Mouse (Mus musculus): ENCODE measurements around the gene Pex1. TPM values are rescaled to one million over a fixed set of nuclear protein-coding genes. Genes with fewer than 3 reads are reported as not detected.

The Pex1 gene
- polyA plus RNA-seq (2014; fragmentation: Nextera tagmentation; extraction: Ambion mirVana): 13.3 and 13.6 TPM in 2 replicates

GRCm38 (mm10) chr5:3595693-3596398 lies at the start of gene Pex1:
TSS of gene Pex1 (plus strand) at chr5:3596066.
- peak within 1 kb of the TSS; percentile 77 for H3K9ac ChIP-seq (ENCODE audit: low read length)
- no peaks in the 10 kb centered on the region for H3K36me3 ChIP-seq (ENCODE audit: control insufficient read depth, insufficient read depth, low read length)
- no peak within 1 kb of the TSS for H3K27ac ChIP-seq (ENCODE audit: low read depth, low read length)
- peak within 1 kb of the TSS; percentile 83 for H3K4me3 ChIP-seq (ENCODE audit: low read depth, low read length)
- H3K27me3 ChIP-seq (ENCODE audit: control insufficient read depth, insufficient read depth, low read length): no peaks in the 10 kb centered on the region
- DNase-seq (ENCODE audit: low spot score, missing footprints) (peak; percentile 98), ATAC-seq (ENCODE audit: low FRiP score) (peak; percentile 98)
- peak within 1 kb of the TSS; percentile 74 for H3K4me2 ChIP-seq
- under 1% methylated on average over 50 of the region's 50 CpGs for WGBS
- H3K9me3 ChIP-seq (ENCODE audit: control insufficient read depth, low read length): no peaks in the 10 kb centered on the region
- H3K4me1 ChIP-seq (ENCODE audit: control insufficient read depth, insufficient read depth, low read length): peaks cover 11% of the 10 kb centered on the region

- peaks cover 7% of the 10 kb centered on the region for H3K4me1 ChIP-seq (ENCODE audit: control insufficient read depth, insufficient read depth, low read length)
- H3K4me3 ChIP-seq (ENCODE audit: low read depth, low read length): no peak overlapping the region
- no peaks in the 10 kb centered on the region for H3K27me3 ChIP-seq (ENCODE audit: control insufficient read depth, insufficient read depth, low read length)
- no peaks in the 10 kb centered on the region for H3K9me3 ChIP-seq (ENCODE audit: control insufficient read depth, low read length)
- no peak for DNase-seq (ENCODE audit: low spot score, missing footprints)
- H3K27ac ChIP-seq (ENCODE audit: low read depth, low read length): no peak overlapping the region
- no peaks in the 10 kb centered on the region for H3K36me3 ChIP-seq (ENCODE audit: control insufficient read depth, insufficient read depth, low read length)
- 88% methylated on average over 1 of the region's 1 CpGs for WGBS
- ATAC-seq (ENCODE audit: low FRiP score): no peak
- no peak overlapping the region for H3K9ac ChIP-seq (ENCODE audit: low read length)
- no peak overlapping the region for H3K4me2 ChIP-seq
Measured at GRCm38 (mm10) chr5:3546226-3546625, 49.6 kb upstream of the Pex1 start.

GRCm38 (mm10) chr5:3551481-3551880 lies 44.4 kb upstream of the Pex1 start:
- H3K4me3 ChIP-seq (ENCODE audit: low read depth, low read length): no peak overlapping the region
- 95% methylated on average over 1 of the region's 1 CpGs for WGBS
- no peak overlapping the region for H3K27ac ChIP-seq (ENCODE audit: low read depth, low read length)
- ATAC-seq (ENCODE audit: low FRiP score): no peak
- no peaks in the 10 kb centered on the region for H3K4me1 ChIP-seq (ENCODE audit: control insufficient read depth, insufficient read depth, low read length)
- DNase-seq (ENCODE audit: low spot score, missing footprints): no peak
- no peak overlapping the region for H3K9ac ChIP-seq (ENCODE audit: low read length)
- no peak overlapping the region for H3K4me2 ChIP-seq
- no peaks in the 10 kb centered on the region for H3K27me3 ChIP-seq (ENCODE audit: control insufficient read depth, insufficient read depth, low read length)
- H3K36me3 ChIP-seq (ENCODE audit: control insufficient read depth, insufficient read depth, low read length): no peaks in the 10 kb centered on the region; the same call in 1 of the 2 replicates
- no peaks in the 10 kb centered on the region for H3K9me3 ChIP-seq (ENCODE audit: control insufficient read depth, low read length)

DNA sequence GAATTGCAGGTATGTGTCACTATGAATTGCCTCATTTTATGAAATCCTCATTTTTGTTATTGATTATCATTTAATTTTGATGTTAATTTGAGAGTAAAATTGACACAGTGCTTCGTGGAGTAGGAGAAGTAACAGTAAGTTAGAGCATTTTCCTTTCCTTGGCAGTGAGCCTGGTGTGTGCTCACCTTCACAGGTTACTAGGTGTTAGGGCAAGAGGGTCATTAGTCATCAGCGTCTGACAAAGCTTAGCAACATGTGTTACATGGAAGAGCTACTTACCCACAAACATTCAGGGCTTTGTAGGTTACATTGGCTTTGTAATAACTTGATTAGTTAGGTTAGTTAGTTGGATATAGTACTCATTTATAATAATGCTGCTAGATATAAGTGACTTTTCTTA lies 41.7 kb upstream of the Pex1 start:
- no peak for DNase-seq (ENCODE audit: low spot score, missing footprints)
- no peak overlapping the region for H3K4me3 ChIP-seq (ENCODE audit: low read depth, low read length)
- H3K36me3 ChIP-seq (ENCODE audit: control insufficient read depth, insufficient read depth, low read length): peaks cover 3% of the 10 kb centered on the region; the same call in 1 of the 2 replicates
- H3K9ac ChIP-seq (ENCODE audit: low read length): no peak overlapping the region
- no peaks in the 10 kb centered on the region for H3K9me3 ChIP-seq (ENCODE audit: control insufficient read depth, low read length)
- no peak overlapping the region for H3K4me2 ChIP-seq
- 90% methylated on average over 2 of the region's 2 CpGs for WGBS
- no peaks in the 10 kb centered on the region for H3K4me1 ChIP-seq (ENCODE audit: control insufficient read depth, insufficient read depth, low read length)
- H3K27me3 ChIP-seq (ENCODE audit: control insufficient read depth, insufficient read depth, low read length): no peaks in the 10 kb centered on the region
- no peak overlapping the region for H3K27ac ChIP-seq (ENCODE audit: low read depth, low read length)
- no peak for ATAC-seq (ENCODE audit: low FRiP score)

DNA sequence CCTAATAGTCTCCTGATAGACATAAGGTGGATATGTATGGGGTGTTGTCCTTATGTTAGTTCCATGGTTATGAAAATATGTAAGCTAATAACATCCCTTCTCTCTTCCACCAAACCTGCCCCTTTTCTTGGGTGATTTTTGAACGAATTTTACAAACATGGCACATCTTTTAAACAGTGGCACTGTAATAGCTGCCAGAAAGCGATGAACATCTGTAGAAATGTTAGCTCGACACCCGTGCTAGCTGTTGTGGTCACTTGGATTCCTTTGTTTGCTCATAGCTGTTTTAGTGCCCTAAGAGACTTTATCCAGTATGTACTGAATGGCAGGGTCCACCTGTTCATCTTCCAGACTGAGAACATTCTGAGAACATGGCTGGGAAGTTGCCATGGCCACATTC lies 24.6 kb upstream of the Pex1 start, which contains the start of gene 1700109H08Rik:
Gene 1700109H08Rik, plus strand, starts transcription at position 301 of the 400 bp plus-strand sequence.
- Histone ChIP-seq H3K27ac (ENCODE audit: low read depth, low read length) (no peak within 1 kb of the TSS), H3K4me2 (no peak within 1 kb of the TSS), H3K4me1 (ENCODE audit: control insufficient read depth, insufficient read depth, low read length) (no peaks in the 10 kb centered on the region), H3K9me3 (ENCODE audit: control insufficient read depth, low read length) (no peaks in the 10 kb centered on the region), H3K36me3 (ENCODE audit: control insufficient read depth, insufficient read depth, low read length) (peaks cover 47% of the 10 kb centered on the region), H3K27me3 (ENCODE audit: control insufficient read depth, insufficient read depth, low read length) (no peaks in the 10 kb centered on the region), H3K4me3 (ENCODE audit: low read depth, low read length) (no peak within 1 kb of the TSS), H3K9ac (ENCODE audit: low read length) (no peak within 1 kb of the TSS)
- DNase-seq (ENCODE audit: low spot score, missing footprints): no peak
- ATAC-seq (ENCODE audit: low FRiP score): no peak
- 93% methylated on average over 4 of the region's 4 CpGs for WGBS

DNA sequence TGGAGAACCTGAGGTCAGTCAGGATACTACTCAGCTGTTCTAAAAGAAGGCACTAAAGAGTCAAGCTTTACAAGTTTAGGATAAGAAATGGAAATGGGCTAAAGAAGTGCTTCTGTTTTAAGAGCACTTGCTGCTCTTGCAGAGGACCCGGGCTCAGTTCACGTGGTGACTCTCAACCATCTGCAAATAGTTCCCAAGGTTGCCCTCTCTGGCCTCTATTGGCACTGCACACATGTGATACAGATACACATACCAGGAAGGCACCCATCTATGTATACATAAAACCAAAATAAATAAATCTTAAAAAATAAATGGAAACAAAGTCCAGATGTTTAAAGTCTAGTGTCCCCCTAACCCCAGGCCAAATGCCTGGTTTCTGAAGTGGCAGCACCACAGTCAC lies 21.0 kb upstream of the Pex1 start:
- Histone ChIP-seq H3K4me1 (ENCODE audit: control insufficient read depth, insufficient read depth, low read length) (no peaks in the 10 kb centered on the region), H3K36me3 (ENCODE audit: control insufficient read depth, insufficient read depth, low read length) (peaks cover 48% of the 10 kb centered on the region), H3K4me3 (ENCODE audit: low read depth, low read length) (no peak overlapping the region), H3K9me3 (ENCODE audit: control insufficient read depth, low read length) (no peaks in the 10 kb centered on the region), H3K9ac (ENCODE audit: low read length) (no peak overlapping the region), H3K4me2 (no peak overlapping the region), H3K27ac (ENCODE audit: low read depth, low read length) (no peak overlapping the region), H3K27me3 (ENCODE audit: control insufficient read depth, insufficient read depth, low read length) (no peaks in the 10 kb centered on the region)
- no peak for DNase-seq (ENCODE audit: low spot score, missing footprints)
- 95% methylated on average over 2 of the region's 2 CpGs for WGBS
- no peak for ATAC-seq (ENCODE audit: low FRiP score)

DNA sequence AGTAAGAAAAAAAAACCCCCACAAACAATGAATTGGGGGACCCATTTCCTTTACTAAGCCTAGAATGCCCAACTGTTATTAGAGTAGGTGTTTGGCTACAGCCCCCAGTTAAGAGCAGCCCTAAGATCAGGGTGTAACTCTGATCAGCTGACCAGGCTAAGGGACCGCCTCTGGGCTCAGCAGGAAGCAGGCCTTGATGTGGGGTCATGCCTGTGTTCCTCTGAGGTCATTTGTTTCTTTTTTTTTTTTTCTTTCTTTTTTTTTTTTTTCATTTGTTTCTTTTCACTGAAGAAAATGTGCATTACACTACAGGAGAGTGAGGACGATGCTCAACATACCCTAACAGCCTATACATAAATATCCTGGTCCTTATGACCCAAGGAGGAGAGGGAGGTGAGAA lies 17.9 kb upstream of the Pex1 start:
- H3K27me3 ChIP-seq (ENCODE audit: control insufficient read depth, insufficient read depth, low read length): no peaks in the 10 kb centered on the region
- no peaks in the 10 kb centered on the region for H3K4me1 ChIP-seq (ENCODE audit: control insufficient read depth, insufficient read depth, low read length)
- H3K27ac ChIP-seq (ENCODE audit: low read depth, low read length): no peak overlapping the region
- DNase-seq (ENCODE audit: low spot score, missing footprints) (no peak), ATAC-seq (ENCODE audit: low FRiP score) (no peak)
- H3K9me3 ChIP-seq (ENCODE audit: control insufficient read depth, low read length): no peaks in the 10 kb centered on the region
- H3K9ac ChIP-seq (ENCODE audit: low read length): no peak overlapping the region
- no peak overlapping the region for H3K4me2 ChIP-seq
- peaks cover 30% of the 10 kb centered on the region for H3K36me3 ChIP-seq (ENCODE audit: control insufficient read depth, insufficient read depth, low read length)
- H3K4me3 ChIP-seq (ENCODE audit: low read depth, low read length): no peak overlapping the region
- 95% methylated on average over 2 of the region's 2 CpGs for WGBS

GRCm38 (mm10) chr5:3579066-3579465 lies 16.8 kb upstream of the Pex1 start:
- no peak for ATAC-seq (ENCODE audit: low FRiP score)
- Histone ChIP-seq H3K9me3 (ENCODE audit: control insufficient read depth, low read length) (no peaks in the 10 kb centered on the region), H3K27me3 (ENCODE audit: control insufficient read depth, insufficient read depth, low read length) (no peaks in the 10 kb centered on the region), H3K4me1 (ENCODE audit: control insufficient read depth, insufficient read depth, low read length) (no peaks in the 10 kb centered on the region), H3K27ac (ENCODE audit: low read depth, low read length) (no peak overlapping the region), H3K4me3 (ENCODE audit: low read depth, low read length) (no peak overlapping the region), H3K4me2 (no peak overlapping the region), H3K36me3 (ENCODE audit: control insufficient read depth, insufficient read depth, low read length) (peaks cover 26% of the 10 kb centered on the region), H3K9ac (ENCODE audit: low read length) (no peak overlapping the region)
- WGBS: 96% methylated on average over 7 of the region's 7 CpGs
- no peak for DNase-seq (ENCODE audit: low spot score, missing footprints)

GRCm38 (mm10) chr5:3596399-3596766 lies 517 bp downstream of the Pex1 start, which contains the start of gene Rbm48:
TSS of gene Rbm48 (minus strand) at chr5:3596585.
- Histone ChIP-seq H3K4me1 (ENCODE audit: control insufficient read depth, insufficient read depth, low read length) (peaks cover 11% of the 10 kb centered on the region), H3K36me3 (ENCODE audit: control insufficient read depth, insufficient read depth, low read length) (no peaks in the 10 kb centered on the region), H3K27ac (ENCODE audit: low read depth, low read length) (no peak within 1 kb of the TSS), H3K27me3 (ENCODE audit: control insufficient read depth, insufficient read depth, low read length) (no peaks in the 10 kb centered on the region), H3K4me3 (ENCODE audit: low read depth, low read length) (peak within 1 kb of the TSS; percentile 83), H3K9ac (ENCODE audit: low read length) (peak within 1 kb of the TSS; percentile 77), H3K9me3 (ENCODE audit: control insufficient read depth, low read length) (no peaks in the 10 kb centered on the region), H3K4me2 (peak within 1 kb of the TSS; percentile 74)
- DNase-seq (ENCODE audit: low spot score, missing footprints) (peak; percentile 96), ATAC-seq (ENCODE audit: low FRiP score) (peak; percentile 88)
- WGBS: 0% methylated on average over 31 of the region's 31 CpGs
